Mouse (Mus musculus): ENCODE measurements around the gene Gm20867. TPM values are rescaled to one million over a fixed set of nuclear protein-coding genes. Genes with fewer than 3 reads are reported as not detected.
"Not testable (repeated sequence)": the region's sequence is repeated elsewhere in the genome, so short reads cannot be mapped to it uniquely, and the experiment has no call there.

Gm20867 gene
- polyA plus RNA-seq (2011; ENCODE audit: insufficient read length, low read depth, missing spikeins): not detected in 2 replicates

DNA sequence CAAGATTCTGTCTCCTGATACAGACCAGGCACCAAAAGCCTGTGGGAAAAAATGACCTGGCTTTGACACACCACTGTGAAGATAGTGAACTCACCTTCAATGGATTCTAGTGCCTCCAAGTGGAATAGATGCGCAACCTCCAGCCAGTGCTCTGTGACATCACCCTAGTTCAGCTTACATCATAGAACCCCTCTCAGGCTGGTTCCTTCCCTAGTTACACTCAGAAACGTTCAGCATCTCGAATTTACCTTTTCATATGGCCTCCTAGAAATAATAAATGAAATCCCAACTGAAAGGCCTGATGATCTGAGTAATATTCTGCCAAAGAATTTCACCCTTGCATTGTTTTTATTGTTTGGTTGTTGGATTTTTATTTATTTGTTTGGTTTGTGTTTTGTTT is at the start of gene Gm20867:
Gm20867 (minus strand) TSS at position 101 of the 400 bp plus-strand sequence.
- not testable (repeated sequence) for H3K4me3 ChIP-seq (ENCODE audit: insufficient read depth, low read length); H3K4me1 ChIP-seq (ENCODE audit: control insufficient read depth, insufficient read depth, low read length); H3K27ac ChIP-seq (ENCODE audit: insufficient read depth, low read length)

Other genes starting within 250 kb of the Gm20867 start
- gene Gm29564, start 249.8 kb upstream of the Gm20867 start, polyA plus RNA-seq (2011; ENCODE audit: insufficient read length, low read depth, missing spikeins): not detected in 2 replicates